Mouse (Mus musculus): ENCODE data around the gene Gm37240. TPM values are rescaled to one million over a fixed set of nuclear protein-coding genes. Genes with fewer than 3 reads are reported as not detected.
A peak's percentile ranks its signal among the peaks of the same experiment; 100 is the strongest.

Gene Gm37240
- polyA plus RNA-seq, 1 experiment from 2014 or later, result 0.52 TPM

- no peaks in the 10 kb centered on the region for H3K4me1 ChIP-seq (replicated peaks; ENCODE audit: control insufficient read depth, insufficient read depth, low read length)
- no peak overlapping the region for H3K27ac ChIP-seq (ENCODE audit: low read depth, low read length)
- no peaks in the 10 kb centered on the region; the same call in 1 of the 2 replicates for H3K27me3 ChIP-seq (ENCODE audit: control insufficient read depth, insufficient read depth, low read length)
- no peak overlapping the region for H3K4me2 ChIP-seq (replicated peaks; ENCODE audit: low read depth, low read length)
- no peak for DNase-seq (ENCODE audit: low spot score)
- no peak for ATAC-seq (ENCODE audit: low FRiP score)
- H3K9me3 ChIP-seq (ENCODE audit: control insufficient read depth, low read length), result no peaks in the 10 kb centered on the region
- H3K9ac ChIP-seq (ENCODE audit: low read depth, low read length), result no peak overlapping the region
- no peak overlapping the region for H3K4me3 ChIP-seq (ENCODE audit: low read depth, low read length)
- no peaks in the 10 kb centered on the region for H3K36me3 ChIP-seq (ENCODE audit: control insufficient read depth, insufficient read depth, low read length)
- WGBS, result 75% methylated on average over 18 of the region's 18 CpGs
Observed at GRCm38 (mm10) chr3:84745537-84746189, 1141.7 kb downstream of the Gm37240 start.

- H3K9ac ChIP-seq (ENCODE audit: low read depth, low read length), result no peak overlapping the region
- no peaks in the 10 kb centered on the region; the same call in 1 of the 2 replicates for H3K27me3 ChIP-seq (ENCODE audit: control insufficient read depth, insufficient read depth, low read length)
- H3K27ac ChIP-seq (ENCODE audit: low read depth, low read length), result no peak overlapping the region
- DNase-seq (ENCODE audit: low spot score) (no peak), ATAC-seq (ENCODE audit: low FRiP score) (no peak)
- no peaks in the 10 kb centered on the region for H3K36me3 ChIP-seq (ENCODE audit: control insufficient read depth, insufficient read depth, low read length)
- no peaks in the 10 kb centered on the region for H3K4me1 ChIP-seq (replicated peaks; ENCODE audit: control insufficient read depth, insufficient read depth, low read length)
- WGBS, result 72% methylated on average over 13 of the region's 13 CpGs
- H3K4me2 ChIP-seq (replicated peaks; ENCODE audit: low read depth, low read length), result no peak overlapping the region
- no peaks in the 10 kb centered on the region for H3K9me3 ChIP-seq (ENCODE audit: control insufficient read depth, low read length)
- no peak overlapping the region for H3K4me3 ChIP-seq (ENCODE audit: low read depth, low read length)
Observed at GRCm38 (mm10) chr3:84744707-84745106, 1142.6 kb downstream of the Gm37240 start.

GRCm38 (mm10) chr3:84740050-84740596, 1147.2 kb downstream of the Gm37240 start:
- Histone ChIP-seq H3K27me3 (ENCODE audit: control insufficient read depth, insufficient read depth, low read length) (no peaks in the 10 kb centered on the region; the same call in 1 of the 2 replicates), H3K4me2 (replicated peaks; ENCODE audit: low read depth, low read length) (no peak overlapping the region), H3K4me3 (ENCODE audit: low read depth, low read length) (no peak overlapping the region), H3K9ac (ENCODE audit: low read depth, low read length) (no peak overlapping the region), H3K9me3 (ENCODE audit: control insufficient read depth, low read length) (no peaks in the 10 kb centered on the region), H3K27ac (ENCODE audit: low read depth, low read length) (no peak overlapping the region), H3K36me3 (ENCODE audit: control insufficient read depth, insufficient read depth, low read length) (no peaks in the 10 kb centered on the region), H3K4me1 (replicated peaks; ENCODE audit: control insufficient read depth, insufficient read depth, low read length) (no peaks in the 10 kb centered on the region)
- ATAC-seq (ENCODE audit: low FRiP score) (no peak), DNase-seq (ENCODE audit: low spot score) (no peak)
- WGBS, result 70% methylated on average over 10 of the region's 10 CpGs

- no peak overlapping the region for H3K4me2 ChIP-seq (replicated peaks; ENCODE audit: low read depth, low read length)
- H3K27me3 ChIP-seq (ENCODE audit: control insufficient read depth, insufficient read depth, low read length), result no peaks in the 10 kb centered on the region; the same call in 1 of the 2 replicates
- no peak overlapping the region for H3K9ac ChIP-seq (ENCODE audit: low read depth, low read length)
- H3K9me3 ChIP-seq (ENCODE audit: control insufficient read depth, low read length), result no peaks in the 10 kb centered on the region
- no peak for DNase-seq (ENCODE audit: low spot score)
- no peak overlapping the region for H3K27ac ChIP-seq (ENCODE audit: low read depth, low read length)
- H3K36me3 ChIP-seq (ENCODE audit: control insufficient read depth, insufficient read depth, low read length), result no peaks in the 10 kb centered on the region
- H3K4me1 ChIP-seq (replicated peaks; ENCODE audit: control insufficient read depth, insufficient read depth, low read length), result peaks cover 4% of the 10 kb centered on the region; the same call in 1 of the 2 replicates
- H3K4me3 ChIP-seq (ENCODE audit: low read depth, low read length), result no peak overlapping the region
- no peak for ATAC-seq (ENCODE audit: low FRiP score)
- WGBS, result 84% methylated on average over 3 of the region's 3 CpGs
Observed at GRCm38 (mm10) chr3:84737137-84737536, 1150.2 kb downstream of the Gm37240 start.

- Histone ChIP-seq H3K4me1 (replicated peaks; ENCODE audit: control insufficient read depth, insufficient read depth, low read length) (peaks cover 4% of the 10 kb centered on the region; the same call in 1 of the 2 replicates), H3K4me2 (replicated peaks; ENCODE audit: low read depth, low read length) (no peak overlapping the region), H3K9me3 (ENCODE audit: control insufficient read depth, low read length) (no peaks in the 10 kb centered on the region), H3K4me3 (ENCODE audit: low read depth, low read length) (no peak overlapping the region), H3K36me3 (ENCODE audit: control insufficient read depth, insufficient read depth, low read length) (no peaks in the 10 kb centered on the region), H3K27ac (ENCODE audit: low read depth, low read length) (no peak overlapping the region), H3K27me3 (ENCODE audit: control insufficient read depth, insufficient read depth, low read length) (no peaks in the 10 kb centered on the region; the same call in 1 of the 2 replicates), H3K9ac (ENCODE audit: low read depth, low read length) (no peak overlapping the region)
- DNase-seq (ENCODE audit: low spot score) (no peak), ATAC-seq (ENCODE audit: low FRiP score) (no peak)
- WGBS, result 66% methylated on average over 10 of the region's 10 CpGs
Observed at GRCm38 (mm10) chr3:84735716-84736115, 1151.6 kb downstream of the Gm37240 start.

GRCm38 (mm10) chr3:84732516-84732915, 1154.8 kb downstream of the Gm37240 start:
- H3K27ac ChIP-seq (ENCODE audit: low read depth, low read length), result no peak overlapping the region
- H3K27me3 ChIP-seq (ENCODE audit: control insufficient read depth, insufficient read depth, low read length), result 0 out of 2 replicates have a peak, but pooled peaks cover 4% of the 10 kb centered on the region
- DNase-seq (ENCODE audit: low spot score) (no peak), ATAC-seq (ENCODE audit: low FRiP score) (peak; percentile 36; the same call in 1 of the 2 replicates)
- H3K36me3 ChIP-seq (ENCODE audit: control insufficient read depth, insufficient read depth, low read length), result no peaks in the 10 kb centered on the region
- no peaks in the 10 kb centered on the region for H3K9me3 ChIP-seq (ENCODE audit: control insufficient read depth, low read length)
- H3K9ac ChIP-seq (ENCODE audit: low read depth, low read length), result peak overlapping the region; percentile 52; the same call in 1 of the 2 replicates
- peak overlapping the region; percentile 22; the same call in 1 of the 2 replicates for H3K4me3 ChIP-seq (ENCODE audit: low read depth, low read length)
- peak overlapping the region; percentile 44 for H3K4me2 ChIP-seq (replicated peaks; ENCODE audit: low read depth, low read length)
- H3K4me1 ChIP-seq (replicated peaks; ENCODE audit: control insufficient read depth, insufficient read depth, low read length), result peaks cover 4% of the 10 kb centered on the region; the same call in 1 of the 2 replicates
- WGBS, result 7% methylated on average over 6 of the region's 6 CpGs

- Histone ChIP-seq H3K4me1 (replicated peaks; ENCODE audit: control insufficient read depth, insufficient read depth, low read length) (peaks cover 4% of the 10 kb centered on the region; the same call in 1 of the 2 replicates), H3K9ac (ENCODE audit: low read depth, low read length) (peak overlapping the region; percentile 52), H3K36me3 (ENCODE audit: control insufficient read depth, insufficient read depth, low read length) (no peaks in the 10 kb centered on the region), H3K27ac (ENCODE audit: low read depth, low read length) (0 out of 2 replicates have a peak overlapping the region, but pooled peaks have one; percentile 34), H3K4me3 (ENCODE audit: low read depth, low read length) (peak overlapping the region; percentile 22), H3K9me3 (ENCODE audit: control insufficient read depth, low read length) (no peaks in the 10 kb centered on the region), H3K27me3 (ENCODE audit: control insufficient read depth, insufficient read depth, low read length) (0 out of 2 replicates have a peak, but pooled peaks cover 4% of the 10 kb centered on the region), H3K4me2 (replicated peaks; ENCODE audit: low read depth, low read length) (peak overlapping the region; percentile 44)
- 3% methylated on average over 20 of the region's 20 CpGs for WGBS
- DNase-seq (ENCODE audit: low spot score), result peak; percentile 70
- peak; percentile 87 for ATAC-seq (ENCODE audit: low FRiP score)
Observed at GRCm38 (mm10) chr3:84732016-84732502, 1155.3 kb downstream of the Gm37240 start.

GRCm38 (mm10) chr3:84731403-84732015, 1155.8 kb downstream of the Gm37240 start:
- Histone ChIP-seq H3K4me1 (replicated peaks; ENCODE audit: control insufficient read depth, insufficient read depth, low read length) (peaks cover 4% of the 10 kb centered on the region; the same call in 1 of the 2 replicates), H3K27me3 (ENCODE audit: control insufficient read depth, insufficient read depth, low read length) (0 out of 2 replicates have a peak, but pooled peaks cover 4% of the 10 kb centered on the region), H3K27ac (ENCODE audit: low read depth, low read length) (0 out of 2 replicates have a peak overlapping the region, but pooled peaks have one; percentile 34), H3K4me3 (ENCODE audit: low read depth, low read length) (peak overlapping the region; percentile 22; the same call in 1 of the 2 replicates), H3K9me3 (ENCODE audit: control insufficient read depth, low read length) (no peaks in the 10 kb centered on the region), H3K4me2 (replicated peaks; ENCODE audit: low read depth, low read length) (peak overlapping the region; percentile 44; the same call in 1 of the 2 replicates), H3K9ac (ENCODE audit: low read depth, low read length) (peak overlapping the region; percentile 52; the same call in 1 of the 2 replicates), H3K36me3 (ENCODE audit: control insufficient read depth, insufficient read depth, low read length) (no peaks in the 10 kb centered on the region)
- 12% methylated on average over 9 of the region's 9 CpGs for WGBS
- DNase-seq (ENCODE audit: low spot score) (no peak), ATAC-seq (ENCODE audit: low FRiP score) (0 out of 2 replicates have a peak, but pooled peaks have one; percentile 15)

Measured in hindbrain, embryonic 11.5 days (tissue).